Mouse (Mus musculus) right cerebral cortex, postnatal 36 days (tissue): ENCODE results near the gene Ftl1.
"Not testable (repeated sequence)": the region's sequence is repeated elsewhere in the genome, so short reads cannot be mapped to it uniquely, and the experiment has no call there.

Experiments used
- DNase-seq, 2 experiments: peaks; one replicate each; pipeline ENCODE4 v3.0.0; 2022; ENCODE audit warnings: low spot score in 2 of 2, mixed read lengths in 1 of 2

Gene Ftl1

GRCm38 (mm10) chr7:45459564-45460140 is at the start of gene Ftl1:
Gene Ftl1 (minus strand): TSS chr7:45459884.
- DNase-seq = peak; percentile 97

DNA sequence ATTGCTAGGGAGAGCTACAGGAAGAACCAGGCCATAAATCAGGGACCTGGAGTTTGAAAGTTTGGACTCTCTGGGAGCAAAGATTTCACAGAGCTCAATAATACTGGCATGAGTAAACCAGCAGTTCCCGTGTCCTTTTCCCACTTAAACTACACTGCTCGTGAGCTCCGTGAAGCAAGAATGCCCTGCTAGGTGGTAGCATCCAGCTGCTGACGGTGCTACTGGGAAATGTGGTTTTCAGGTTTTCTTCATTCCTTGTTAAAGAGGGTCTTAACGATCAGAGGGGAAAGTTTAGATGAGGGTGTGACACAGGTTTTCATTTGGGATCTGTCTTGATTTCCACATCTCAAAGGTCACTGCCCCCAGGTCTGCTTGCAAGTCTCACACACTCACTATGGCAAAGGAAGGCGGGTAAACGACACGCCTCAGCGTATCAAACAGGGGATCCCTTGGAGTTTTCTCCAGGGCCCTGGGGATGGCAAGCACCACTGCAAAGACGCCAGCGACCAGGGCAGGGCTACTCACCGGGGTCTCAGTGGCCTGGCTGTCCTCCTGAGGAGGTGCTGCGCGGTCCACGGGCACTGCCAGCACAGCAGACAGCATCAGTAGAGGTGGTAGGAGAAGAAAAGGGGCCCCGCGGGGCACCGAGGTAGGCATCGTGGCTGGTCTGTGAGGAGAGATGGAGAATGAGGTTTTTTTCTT is 49.6 kb upstream of the Ftl1 start:
- no peak for DNase-seq

DNA sequence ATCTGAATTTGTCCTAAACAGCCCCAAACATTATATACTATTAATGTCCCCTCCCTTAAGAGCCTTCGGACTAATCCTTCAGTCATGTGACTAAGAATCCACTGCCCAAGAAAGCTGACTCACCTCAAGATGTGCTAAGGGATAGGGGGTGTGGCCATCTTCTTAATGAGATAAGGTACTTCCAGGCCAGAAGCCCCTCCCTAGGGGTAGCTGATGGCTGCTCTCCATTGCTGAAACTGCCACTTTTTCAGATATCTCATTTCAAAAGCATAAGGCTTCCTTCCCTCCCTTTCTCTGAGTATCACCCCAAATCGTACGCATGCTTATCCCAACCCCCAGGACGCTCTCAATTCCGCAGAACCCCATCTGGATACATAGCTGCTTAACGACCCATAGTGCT is 48.9 kb upstream of the Ftl1 start:
- DNase-seq = no peak

DNA sequence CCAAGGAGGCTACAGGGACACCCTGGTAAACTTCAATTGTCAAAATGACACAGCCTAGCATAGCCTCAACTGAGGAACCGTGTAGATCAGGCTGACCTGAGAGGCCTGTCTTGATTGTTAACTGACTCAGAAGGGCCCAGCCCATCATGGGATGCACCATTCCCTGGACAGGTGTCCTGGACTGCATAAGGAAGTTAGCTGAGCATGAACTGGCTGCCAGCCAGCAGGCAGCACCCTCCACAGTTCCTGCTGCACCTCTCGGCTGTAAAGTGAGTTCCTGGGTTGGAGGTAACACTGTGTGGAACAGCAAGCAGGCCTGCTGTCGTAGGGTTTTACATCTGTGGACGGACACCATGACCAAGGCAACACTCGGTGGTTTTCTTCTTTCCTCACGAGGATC is 47.9 kb upstream of the Ftl1 start:
- no peak for DNase-seq

DNA sequence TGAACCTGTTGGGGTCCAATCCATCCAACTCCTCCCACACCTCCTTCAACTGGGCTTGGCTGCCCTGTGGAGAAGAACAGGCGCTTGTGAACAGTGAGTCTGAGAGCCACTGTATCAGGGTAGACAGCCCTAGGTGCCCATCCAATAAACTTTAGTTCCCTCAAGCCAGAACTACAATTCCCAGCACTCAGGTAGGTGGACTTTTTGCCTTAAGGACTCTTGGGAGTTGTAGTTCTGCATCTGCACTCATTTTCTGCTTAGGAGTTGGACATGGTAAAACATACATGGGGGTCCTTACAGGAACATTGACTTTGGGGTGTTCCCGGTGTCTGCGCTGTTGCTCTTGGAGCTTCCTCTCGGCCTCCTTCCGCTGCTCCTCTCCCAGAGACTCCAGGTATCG is 38.7 kb upstream of the Ftl1 start:
- DNase-seq = no peak

GRCm38 (mm10) chr7:45494548-45494947 is 34.9 kb upstream of the Ftl1 start:
- DNase-seq = no peak

GRCm38 (mm10) chr7:45492951-45493350 is 33.3 kb upstream of the Ftl1 start:
- DNase-seq = no peak

GRCm38 (mm10) chr7:45492225-45492844 is 32.7 kb upstream of the Ftl1 start:
- DNase-seq = no peak

GRCm38 (mm10) chr7:45491264-45491663 is 31.6 kb upstream of the Ftl1 start:
- DNase-seq = no peak

GRCm38 (mm10) chr7:45490822-45491221 is 31.1 kb upstream of the Ftl1 start:
- peak in 1 of 2 experiments; percentile 20 for DNase-seq

DNA sequence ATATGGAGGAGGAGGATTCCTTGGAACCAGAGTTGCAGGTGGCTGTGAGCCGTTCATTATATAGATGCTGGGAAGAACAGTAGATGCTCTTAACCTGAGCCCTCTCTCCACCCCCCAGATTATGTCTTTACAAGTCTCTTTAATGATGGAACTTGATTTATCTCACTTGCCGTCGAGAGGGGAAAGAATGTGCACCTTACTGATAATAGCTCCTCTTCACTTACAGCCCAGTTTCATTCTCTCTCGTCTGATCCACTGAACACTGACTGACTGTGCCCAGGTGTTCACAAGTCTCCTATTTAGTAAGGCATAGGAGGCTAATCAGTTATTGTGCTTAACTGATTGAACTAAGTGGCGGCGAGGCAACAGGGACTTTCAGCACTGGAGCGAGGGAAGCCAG is 29.9 kb upstream of the Ftl1 start:
- no peak for DNase-seq

DNA sequence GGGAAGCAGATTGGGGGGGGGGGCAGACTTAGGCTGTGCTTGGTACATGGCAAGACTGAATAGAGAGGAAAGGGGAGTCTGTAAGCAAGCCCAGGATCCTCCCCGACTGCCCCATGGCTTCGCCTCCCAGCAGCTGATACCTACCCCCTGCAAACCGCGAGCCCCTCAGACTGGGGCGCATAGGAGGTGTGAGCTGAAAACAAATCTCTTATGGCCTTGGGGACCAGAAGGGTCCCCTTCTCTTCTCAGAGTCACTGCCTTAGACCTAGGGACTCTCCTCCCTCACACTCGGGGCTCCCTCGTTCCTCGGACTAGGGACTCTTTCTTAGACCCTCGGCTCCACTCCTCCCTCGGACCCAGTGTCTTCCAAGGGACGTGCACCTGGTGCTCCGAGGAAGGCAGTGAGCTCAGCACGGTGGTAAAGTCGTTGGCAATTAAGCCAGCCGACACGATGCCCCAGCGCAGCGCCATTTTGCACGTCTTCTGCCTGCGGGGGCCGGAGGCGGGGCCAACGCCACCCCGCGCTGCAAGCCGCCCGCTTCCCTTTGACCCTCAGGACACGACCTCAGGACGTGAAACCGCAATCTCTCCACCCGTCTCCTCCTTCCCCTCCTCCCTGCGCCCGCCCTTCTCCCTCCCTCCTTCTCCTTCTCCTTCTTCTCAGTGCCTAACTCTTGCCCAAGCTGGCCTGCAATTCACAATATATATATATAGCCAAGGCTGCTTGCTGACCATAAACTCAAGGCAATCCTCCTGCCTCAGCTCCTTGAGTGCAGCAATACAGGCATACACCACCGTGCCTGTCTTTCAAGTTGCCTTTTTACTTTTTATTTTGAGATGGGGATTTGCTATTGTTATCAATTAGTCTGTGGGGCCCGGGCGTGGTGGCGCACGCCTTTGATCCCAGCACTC is 28.9 kb upstream of the Ftl1 start, which contains the start of gene Dhdh:
Gene Dhdh, minus strand, starts transcription at position 513 of the 912 bp plus-strand sequence.
- no peak for DNase-seq

GRCm38 (mm10) chr7:45487861-45488292 is 28.2 kb upstream of the Ftl1 start:
- DNase-seq = no peak

DNA sequence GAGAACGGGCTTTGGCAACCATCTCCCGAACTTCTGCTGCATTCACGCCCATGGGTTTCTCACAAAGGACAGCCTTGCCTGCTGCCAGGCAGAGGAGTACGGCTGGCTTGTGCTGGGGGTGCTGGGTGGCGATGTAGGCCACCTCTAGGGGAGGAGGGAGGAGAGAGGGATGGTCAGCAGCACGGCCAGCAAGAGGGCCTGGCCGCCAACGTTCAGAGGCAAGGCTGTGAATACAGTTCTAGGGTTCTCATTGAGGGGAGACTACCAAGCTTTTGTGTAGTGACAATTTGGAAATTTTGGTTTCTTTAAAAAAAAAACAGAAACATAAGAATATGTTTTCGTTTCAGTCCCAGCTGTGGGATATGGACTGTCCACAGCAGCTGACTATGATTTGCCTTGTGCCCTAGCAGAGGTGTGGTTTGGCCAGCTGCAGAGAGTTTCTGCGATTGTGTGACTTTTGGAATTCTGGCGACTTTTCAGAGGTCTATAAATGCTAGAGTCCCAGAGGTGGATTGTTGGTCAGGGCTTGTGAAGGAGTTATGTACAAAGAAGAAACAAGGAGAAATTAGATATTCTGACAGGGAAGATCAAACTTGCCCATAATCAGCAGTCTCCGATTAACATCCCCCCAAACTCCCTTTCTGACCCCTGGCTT is 27.2 kb upstream of the Ftl1 start, which contains the start of gene Gm45808:
Gene Gm45808, minus strand, starts transcription at position 51 of the 655 bp plus-strand sequence.
- no peak for DNase-seq

DNA sequence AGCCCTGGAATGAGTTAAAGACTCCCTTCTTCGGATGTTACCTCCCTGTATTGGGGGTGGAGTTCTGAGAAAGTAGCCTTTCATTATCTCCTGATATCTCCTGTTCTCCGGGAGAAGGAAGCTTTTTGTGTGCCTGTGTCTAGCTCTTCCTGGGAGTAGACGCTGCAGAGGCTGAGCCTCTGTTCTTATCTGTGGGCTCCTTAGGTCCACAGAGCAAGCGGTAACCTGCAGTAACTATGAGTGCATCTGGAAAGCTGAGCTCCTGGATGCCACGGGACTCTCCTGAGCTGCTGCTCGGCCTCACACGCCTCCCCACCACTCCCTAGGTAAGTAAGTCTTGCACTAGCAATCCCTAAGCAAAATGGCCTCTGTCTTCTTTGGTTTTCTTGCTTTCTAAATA is 26.5 kb upstream of the Ftl1 start:
- DNase-seq = no peak

GRCm38 (mm10) chr7:45484985-45485384 is 25.3 kb upstream of the Ftl1 start:
- not testable (repeated sequence) for DNase-seq

DNA sequence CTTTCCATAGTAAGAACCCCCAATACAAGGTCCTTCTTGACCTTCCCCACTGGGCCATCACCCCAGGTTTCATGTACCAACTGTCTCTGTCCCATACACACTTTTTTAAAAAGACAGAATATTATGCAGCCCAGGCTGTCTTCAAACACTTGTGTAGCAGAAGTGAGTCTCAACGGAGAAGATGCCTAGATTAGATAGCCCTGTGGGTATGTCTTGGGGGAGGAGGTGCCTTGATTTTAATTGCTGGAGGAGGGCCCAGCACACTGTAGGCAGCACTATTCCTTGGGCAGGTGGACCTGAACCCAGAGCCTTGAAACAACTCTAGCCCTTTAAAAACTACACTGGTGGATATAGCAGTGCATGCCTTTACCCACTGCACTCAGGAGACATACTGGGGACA is 22.5 kb upstream of the Ftl1 start:
- no peak for DNase-seq

GRCm38 (mm10) chr7:45481374-45481927 is 21.8 kb upstream of the Ftl1 start, which contains the start of gene Tulp2:
Gene Tulp2 (plus strand): TSS chr7:45481877.
- peak; percentile 56 to 72 for DNase-seq

GRCm38 (mm10) chr7:45480310-45480709 is 20.6 kb upstream of the Ftl1 start:
- DNase-seq = not testable (repeated sequence)

DNA sequence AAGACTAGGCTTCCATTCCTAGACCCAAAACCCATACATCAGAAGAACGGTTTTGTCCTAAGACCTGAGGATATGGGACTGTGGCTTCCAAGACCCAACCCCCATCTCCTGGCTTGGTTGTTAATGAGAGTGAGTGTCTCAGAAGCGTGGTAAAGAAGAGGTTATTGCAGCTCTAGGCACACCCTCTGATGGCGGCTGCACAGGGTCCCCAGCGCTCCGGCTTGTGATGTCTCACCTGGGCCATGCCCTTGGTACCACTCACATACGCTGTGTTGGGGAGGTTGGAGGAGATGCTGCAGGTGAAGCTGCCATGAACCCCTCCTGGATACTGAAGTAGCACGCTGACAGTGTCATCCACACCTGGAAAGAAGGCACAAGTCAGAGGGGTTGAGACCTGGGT is 19.1 kb upstream of the Ftl1 start:
- DNase-seq = no peak

- no peak for DNase-seq
Observed at GRCm38 (mm10) chr7:45477003-45477402, 17.3 kb upstream of the Ftl1 start.
